Comparison of ENCODE assay signal across 8 mouse cellular contexts in genomic region chr5:99479263-99480077, GRCm38 (mm10).
A peak's percentile ranks its signal among the peaks of the same experiment; 100 is the strongest.
DNase-seq lines count a peak whose midpoint lies in the region; ATAC-seq lines count a peak whose summit lies in the region.

No protein-coding gene starts in this region.

- H3K36me3 ChIP-seq in intestine, embryonic 14.5 days (ENCODE audit: control insufficient read depth, insufficient read depth, low read length): no peaks in the 10 kb centered on the region
- no peaks in the 10 kb centered on the region for H3K36me3 ChIP-seq in limb, embryonic 13.5 days
- no peaks in the 10 kb centered on the region for H3K36me3 ChIP-seq in midbrain, embryonic 12.5 days

- peak; percentile 12 for DNase-seq in gastrocnemius, postnatal 14 days
- DNase-seq in gastrocnemius, postnatal 25 days: no peak
- peak; percentile 39 to 57 for DNase-seq in cerebellum, postnatal 25 days
- peak; percentile 33 to 61 for DNase-seq in frontal cortex, adult 2 months (ENCODE audit: extremely low spot score in 1 of 2, low spot score in 1 of 2)
- DNase-seq in intestine, embryonic 14.5 days (ENCODE audit: low spot score): peak; percentile 73
- peak; percentile 20 to 55 for DNase-seq in spleen, postnatal 10 days (ENCODE audit: low spot score in 2 of 2)

- ATAC-seq in intestine, embryonic 14.5 days (replicated peaks; ENCODE audit: low FRiP score, low TSS enrichment, low read depth): peak; percentile 76
- peak; percentile 87 for ATAC-seq in limb, embryonic 13.5 days (ENCODE audit: low FRiP score, low read depth)
- ATAC-seq in midbrain, embryonic 12.5 days (ENCODE audit: low FRiP score, low read depth): peak; percentile 97

- intact Hi-C loops in gastrocnemius, postnatal 14 days (cut with DNase I; ENCODE audit: low total_unique reads): no loop called here

- H3K27ac ChIP-seq in intestine, embryonic 14.5 days (ENCODE audit: low read depth): peak overlapping the region; percentile 29; the same call in 1 of the 2 replicates
- peak overlapping the region; percentile 44; the same call in 1 of the 2 replicates for H3K27ac ChIP-seq in limb, embryonic 13.5 days
- peak overlapping the region; percentile 76 for H3K27ac ChIP-seq in midbrain, embryonic 12.5 days (replicated peaks)

- H3K4me1 ChIP-seq in intestine, embryonic 14.5 days (replicated peaks; ENCODE audit: control insufficient read depth, insufficient read depth, low read length): peaks cover 11% of the 10 kb centered on the region
- peaks cover 19% of the 10 kb centered on the region for H3K4me1 ChIP-seq in limb, embryonic 13.5 days
- peaks cover 34% of the 10 kb centered on the region for H3K4me1 ChIP-seq in midbrain, embryonic 12.5 days

- H3K9me3 ChIP-seq in intestine, embryonic 14.5 days (ENCODE audit: control insufficient read depth, low read length): no peaks in the 10 kb centered on the region
- H3K9me3 ChIP-seq in limb, embryonic 13.5 days: no peaks in the 10 kb centered on the region
- H3K9me3 ChIP-seq in midbrain, embryonic 12.5 days: no peaks in the 10 kb centered on the region

- peak overlapping the region; percentile 2; the same call in 1 of the 2 replicates for H3K4me3 ChIP-seq in intestine, embryonic 14.5 days (ENCODE audit: low read depth, low read length)
- H3K4me3 ChIP-seq in limb, embryonic 13.5 days: peak overlapping the region; percentile 19
- H3K4me3 ChIP-seq in midbrain, embryonic 12.5 days: no peak overlapping the region

- H3K27me3 ChIP-seq in intestine, embryonic 14.5 days (replicated peaks; ENCODE audit: control insufficient read depth, insufficient read depth, low read length): no peaks in the 10 kb centered on the region
- H3K27me3 ChIP-seq in limb, embryonic 13.5 days: 0 out of 2 replicates have a peak, but pooled peaks cover 2% of the 10 kb centered on the region
- peaks cover 73% of the 10 kb centered on the region for H3K27me3 ChIP-seq in midbrain, embryonic 12.5 days

- 6% methylated on average over 20 of the region's 20 CpGs for WGBS in intestine, embryonic 14.5 days
- WGBS in limb, embryonic 13.5 days: 3% methylated on average over 20 of the region's 20 CpGs
- 1% methylated on average over 20 of the region's 20 CpGs for WGBS in midbrain, embryonic 12.5 days

- peak overlapping the region; percentile 42 for H3K4me2 ChIP-seq in intestine, embryonic 14.5 days (ENCODE audit: low read length)
- peak overlapping the region; percentile 60 for H3K4me2 ChIP-seq in limb, embryonic 13.5 days (replicated peaks)
- peak overlapping the region; percentile 38 for H3K4me2 ChIP-seq in midbrain, embryonic 12.5 days (replicated peaks)

- no peak overlapping the region for H3K9ac ChIP-seq in intestine, embryonic 14.5 days (ENCODE audit: low read length)
- H3K9ac ChIP-seq in limb, embryonic 13.5 days: peak overlapping the region; percentile 53
- H3K9ac ChIP-seq in midbrain, embryonic 12.5 days (replicated peaks): 0 out of 2 replicates have a peak overlapping the region, but pooled peaks have one; percentile 28
